Mouse (Mus musculus) embryonic facial prominence, embryonic 13.5 days (tissue): ENCODE results near the gene Zfp617. TPM values are rescaled to one million over a fixed set of nuclear protein-coding genes. Genes with fewer than 3 reads are reported as not detected.

Source experiments
- polyA plus RNA-seq: library from polyadenylated mRNA; unstranded; fragments of >200 nt; fragmentation: Nextera tagmentation; extraction: Ambion mirVana; gene quantifications from 2 replicates; pipeline ENCODE4 v1.2.1, GENCODE M21; 2015

Gene Zfp617
- polyA plus RNA-seq, 1 experiment from 2014 or later, result 25.9 TPM

Other genes with a start within 250 kb of the Zfp617 start
- 0.87 and 1.2 TPM in 2 replicates for gene Unc13a, start 236.9 kb upstream of the Zfp617 start, polyA plus RNA-seq
- 3.7 and 3.9 TPM in 2 replicates for gene Jak3, start 232.3 kb upstream of the Zfp617 start, polyA plus RNA-seq
- gene Insl3, start 219.4 kb upstream of the Zfp617 start, polyA plus RNA-seq, result 0.89 TPM in 1 of 2 replicates, not detected in the other
- gene B3gnt3, start 206.8 kb upstream of the Zfp617 start, polyA plus RNA-seq, result 0.63 and 0.89 TPM in 2 replicates
- gene Fcho1, start 182.9 kb upstream of the Zfp617 start, polyA plus RNA-seq, result 4.3 and 5.5 TPM in 2 replicates
- 7.7 and 8.4 TPM in 2 replicates for gene Zfp709, start 26.6 kb upstream of the Zfp617 start, polyA plus RNA-seq
- gene Zfp882, start within 50 bp of the Zfp617 start, polyA plus RNA-seq, result 8.9 and 10.2 TPM in 2 replicates
- gene Zfp961, start 42.4 kb downstream of the Zfp617 start, polyA plus RNA-seq, result 18.9 and 21.3 TPM in 2 replicates
- gene Cyp4f18, start 101.0 kb downstream of the Zfp617 start, polyA plus RNA-seq, result 0.34 and 0.56 TPM in 2 replicates
- gene Olfr372, start 132.6 kb downstream of the Zfp617 start, polyA plus RNA-seq, result not detected in 2 replicates
- gene Olfr373, start 174.5 kb downstream of the Zfp617 start, polyA plus RNA-seq, result 0.11 TPM in 1 of 2 replicates, not detected in the other
- 0.03 TPM in 2 replicates for gene Olfr374, start 198.4 kb downstream of the Zfp617 start, polyA plus RNA-seq
- 622 and 634 TPM in 2 replicates for gene Tpm4, start 226.3 kb downstream of the Zfp617 start, polyA plus RNA-seq